Mouse (Mus musculus) left cerebral cortex, postnatal 14 days (tissue): ENCODE results near the gene Tpst1. TPM values are rescaled to one million over a fixed set of nuclear protein-coding genes. Genes with fewer than 3 reads are reported as not detected.
A peak's percentile ranks its signal among the peaks of the same experiment; 100 is the strongest.

Experiments used
- DNase-seq, 2 experiments: peaks; one replicate each; pipeline ENCODE4 v3.0.0; 2021 to 2022; ENCODE audit warnings: low spot score in 2 of 2, mixed read lengths in 1 of 2
- intact Hi-C: fragments of 180-260 bp; cut with DNase I; formaldehyde crosslinking; loops from one replicate; pipeline ENCODE4 v1.15.1; 2025
- total RNA-seq, 2 experiments: library from RNA; stranded (reverse); gene quantifications; 2 replicates each; pipeline ENCODE4 v1.2.3; 2021

Gene Tpst1
- total RNA-seq, 2 experiments from 2014 or later, result 36.1 to 40.8 TPM

GRCm38 (mm10) chr5:130050416-130050815 is 22.7 kb upstream of the Tpst1 start:
- intact Hi-C loops, result no loop called here

GRCm38 (mm10) chr5:130051073-130051860 is 21.9 kb upstream of the Tpst1 start:
- intact Hi-C loops, result no loop called here

More at GRCm38 (mm10) chr5:130050416-130050815, 22.7 kb upstream of the Tpst1 start:
- DNase-seq, result no peak

GRCm38 (mm10) chr5:130052510-130052909 is 20.6 kb upstream of the Tpst1 start:
- peak; percentile 18 to 43 for DNase-seq
- intact Hi-C loops, result no loop called here

More at GRCm38 (mm10) chr5:130051073-130051860, 21.9 kb upstream of the Tpst1 start:
- no peak for DNase-seq

- DNase-seq, result no peak
- intact Hi-C loops, result no loop called here
Observed at GRCm38 (mm10) chr5:130052955-130053354, 20.2 kb upstream of the Tpst1 start.

- intact Hi-C loops, result no loop called here
Observed at GRCm38 (mm10) chr5:130055688-130056087, 17.4 kb upstream of the Tpst1 start.

GRCm38 (mm10) chr5:130056303-130056702 is 16.8 kb upstream of the Tpst1 start:
- intact Hi-C loops, result no loop called here
- DNase-seq, result no peak

More at GRCm38 (mm10) chr5:130055688-130056087, 17.4 kb upstream of the Tpst1 start:
- DNase-seq, result no peak

- DNase-seq, result no peak
- intact Hi-C loops, result no loop called here
Observed at GRCm38 (mm10) chr5:130059413-130060328, 13.5 kb upstream of the Tpst1 start.

GRCm38 (mm10) chr5:130060329-130060665 is 12.8 kb upstream of the Tpst1 start:
- no peak for DNase-seq
- intact Hi-C loops, result no loop called here

GRCm38 (mm10) chr5:130062096-130062495 is 11.0 kb upstream of the Tpst1 start:
- DNase-seq, result no peak
- intact Hi-C loops, result no loop called here

- DNase-seq, result no peak
- intact Hi-C loops, result no loop called here
Observed at GRCm38 (mm10) chr5:130063760-130064159, 9.4 kb upstream of the Tpst1 start.

- intact Hi-C loops, result no loop called here
- no peak for DNase-seq
Observed at GRCm38 (mm10) chr5:130065579-130065978, 7.5 kb upstream of the Tpst1 start.

GRCm38 (mm10) chr5:130067841-130068264 is 5.3 kb upstream of the Tpst1 start:
- no peak for DNase-seq
- intact Hi-C loops, result no loop called here

GRCm38 (mm10) chr5:130074491-130074890 is 1.4 kb downstream of the Tpst1 start:
- intact Hi-C loops, result no loop called here
- no peak for DNase-seq

GRCm38 (mm10) chr5:130076396-130076795 is 3.3 kb downstream of the Tpst1 start:
- intact Hi-C loops, result loop anchor here (5.0 kb wide), 1 partner anchor 66 kb away; the partner anchor contains the start of gene Kctd7
- DNase-seq, result no peak

GRCm38 (mm10) chr5:130078096-130078833 is 5.1 kb downstream of the Tpst1 start:
- intact Hi-C loops, result loop anchor here (5.0 kb wide), 1 partner anchor 64 kb away; the partner anchor contains the start of gene Kctd7
- DNase-seq, result no peak

- intact Hi-C loops, result loop anchor here (5.0 kb wide), 1 partner anchor 64 kb away; the partner anchor contains the start of gene Kctd7
- DNase-seq, result no peak
Observed at GRCm38 (mm10) chr5:130078834-130079156, 5.7 kb downstream of the Tpst1 start.

- intact Hi-C loops, result loop anchor here (5.0 kb wide), 1 partner anchor 63 kb away; the partner anchor contains the start of gene Kctd7
Observed at GRCm38 (mm10) chr5:130079202-130080050, 6.3 kb downstream of the Tpst1 start.

GRCm38 (mm10) chr5:130080051-130080681 is 7.0 kb downstream of the Tpst1 start:
- intact Hi-C loops, result no loop called here
- DNase-seq, result no peak

More at GRCm38 (mm10) chr5:130079202-130080050, 6.3 kb downstream of the Tpst1 start:
- DNase-seq, result peak; percentile 92 to 95
